Mouse (Mus musculus) kidney, adult 2 months (tissue): ENCODE data around the gene Abhd12b.

Experiments used
- CTCF ChIP-seq: fragments of 200-500 bp; conservative IDR thresholded peaks from 2 replicates; pipeline ENCODE4 v1.5.1; 2011; ENCODE audit warnings: low read depth, mild to moderate bottlenecking, control low read depth, low read length, moderate library complexity, mixed read lengths; ENCODE audit not compliant: insufficient read depth, insufficient read length
- POLR2A ChIP-seq: fragments of 200-500 bp; IDR thresholded peaks from one replicate; pipeline ENCODE4 v1.6.1; 2011; ENCODE audit warnings: low read depth, low read length, control low read depth

DNA sequence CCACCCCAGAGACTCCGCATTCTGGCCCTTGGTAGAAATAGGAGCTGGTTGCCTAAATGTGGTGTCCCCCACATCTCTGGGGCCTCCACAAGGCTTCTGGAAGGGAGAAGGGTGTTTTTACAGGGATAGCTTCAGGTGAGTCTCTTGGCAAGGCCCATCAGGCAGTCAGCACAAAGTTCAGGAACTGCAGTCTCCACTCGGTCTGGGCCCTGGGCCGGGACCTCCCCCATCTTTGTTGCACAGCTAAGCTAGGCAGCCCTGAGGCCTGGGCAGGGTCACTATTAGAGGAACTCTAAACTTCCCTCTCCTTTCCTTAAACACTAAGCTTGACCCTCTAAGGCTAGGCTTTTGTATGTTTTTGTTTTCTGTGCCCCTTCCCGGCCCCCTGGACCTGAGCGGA, 72.7 kb downstream of the Abhd12b start:
- TF ChIP-seq POLR2A, result no peak
- no peak for TF ChIP-seq CTCF
